Mouse (Mus musculus): Measurements from ENCODE around the gene Casp9. TPM values are rescaled to one million over a fixed set of nuclear protein-coding genes. Genes with fewer than 3 reads are reported as not detected.

Casp9 gene
- polyA plus RNA-seq, 1 experiment, result 19.0 TPM

GRCm38 (mm10) chr4:141810975-141811374 lies 17.6 kb downstream of the Casp9 start:
- WGBS, result 96% methylated on average over 2 of the region's 2 CpGs
- no peak for DNase-seq
- no peak for TF ChIP-seq POLR2A (IDR thresholded peaks at IDR 0.05; ENCODE audit: borderline replicate concordance, extremely low read depth, low read depth, low read length)
- TF ChIP-seq CTCF (IDR thresholded peaks at IDR 0.05; ENCODE audit: insufficient read depth, low read length), result no peak
- H3K4me1 ChIP-seq (ENCODE audit: control insufficient read depth, insufficient read depth, low read length), result no peaks in the 10 kb centered on the region
- H3K4me3 ChIP-seq (replicated peaks; ENCODE audit: extremely low read depth, low read depth, low read length), result no peak overlapping the region

GRCm38 (mm10) chr4:141811375-141811774 lies 18.0 kb downstream of the Casp9 start:
- no peak overlapping the region for H3K4me3 ChIP-seq (replicated peaks; ENCODE audit: extremely low read depth, low read depth, low read length)

GRCm38 (mm10) chr4:141816267-141816666 lies 22.9 kb downstream of the Casp9 start:
- WGBS, result 91% methylated on average over 7 of the region's 7 CpGs
- no peaks in the 10 kb centered on the region for H3K4me1 ChIP-seq (ENCODE audit: control insufficient read depth, insufficient read depth, low read length)
- H3K4me3 ChIP-seq (replicated peaks; ENCODE audit: extremely low read depth, low read depth, low read length), result no peak overlapping the region
- TF ChIP-seq CTCF (IDR thresholded peaks at IDR 0.05; ENCODE audit: insufficient read depth, low read length) (no peak), POLR2A (IDR thresholded peaks at IDR 0.05; ENCODE audit: borderline replicate concordance, extremely low read depth, low read depth, low read length) (no peak)
- no peak for DNase-seq

More at GRCm38 (mm10) chr4:141811375-141811774, 18.0 kb downstream of the Casp9 start:
- H3K4me1 ChIP-seq (ENCODE audit: control insufficient read depth, insufficient read depth, low read length), result no peaks in the 10 kb centered on the region
- no peak for DNase-seq
- 95% methylated on average over 7 of the region's 7 CpGs for WGBS
- TF ChIP-seq CTCF (IDR thresholded peaks at IDR 0.05; ENCODE audit: insufficient read depth, low read length), result no peak
- no peak for TF ChIP-seq POLR2A (IDR thresholded peaks at IDR 0.05; ENCODE audit: borderline replicate concordance, extremely low read depth, low read depth, low read length)

GRCm38 (mm10) chr4:141816776-141817655 lies 23.6 kb downstream of the Casp9 start:
- H3K4me3 ChIP-seq (replicated peaks; ENCODE audit: extremely low read depth, low read depth, low read length), result no peak overlapping the region
- no peak for DNase-seq
- TF ChIP-seq CTCF (IDR thresholded peaks at IDR 0.05; ENCODE audit: insufficient read depth, low read length), result no peak
- no peak for TF ChIP-seq POLR2A (IDR thresholded peaks at IDR 0.05; ENCODE audit: borderline replicate concordance, extremely low read depth, low read depth, low read length)
- WGBS, result 64% methylated on average over 14 of the region's 14 CpGs
- H3K4me1 ChIP-seq (ENCODE audit: control insufficient read depth, insufficient read depth, low read length), result no peaks in the 10 kb centered on the region

- TF ChIP-seq CTCF (IDR thresholded peaks at IDR 0.05; ENCODE audit: insufficient read depth, low read length) (no peak), POLR2A (IDR thresholded peaks at IDR 0.05; ENCODE audit: borderline replicate concordance, extremely low read depth, low read depth, low read length) (no peak)
- DNase-seq, result no peak
- 84% methylated on average over 10 of the region's 10 CpGs for WGBS
- no peak overlapping the region for H3K4me3 ChIP-seq (replicated peaks; ENCODE audit: extremely low read depth, low read depth, low read length)
- H3K4me1 ChIP-seq (ENCODE audit: control insufficient read depth, insufficient read depth, low read length), result no peaks in the 10 kb centered on the region
These were observed 24.3 kb downstream of the Casp9 start for GRCm38 (mm10) chr4:141817706-141818105.

GRCm38 (mm10) chr4:141818861-141819260 lies 25.4 kb downstream of the Casp9 start:
- Histone ChIP-seq H3K4me1 (ENCODE audit: control insufficient read depth, insufficient read depth, low read length) (no peaks in the 10 kb centered on the region), H3K4me3 (replicated peaks; ENCODE audit: extremely low read depth, low read depth, low read length) (no peak overlapping the region)
- no peak for DNase-seq
- TF ChIP-seq POLR2A (IDR thresholded peaks at IDR 0.05; ENCODE audit: borderline replicate concordance, extremely low read depth, low read depth, low read length) (no peak), CTCF (IDR thresholded peaks at IDR 0.05; ENCODE audit: insufficient read depth, low read length) (no peak)
- 83% methylated on average over 13 of the region's 13 CpGs for WGBS

GRCm38 (mm10) chr4:141819316-141819715 lies 25.9 kb downstream of the Casp9 start:
- no peaks in the 10 kb centered on the region for H3K4me1 ChIP-seq (ENCODE audit: control insufficient read depth, insufficient read depth, low read length)
- TF ChIP-seq CTCF (IDR thresholded peaks at IDR 0.05; ENCODE audit: insufficient read depth, low read length) (no peak), POLR2A (IDR thresholded peaks at IDR 0.05; ENCODE audit: borderline replicate concordance, extremely low read depth, low read depth, low read length) (no peak)
- H3K4me3 ChIP-seq (replicated peaks; ENCODE audit: extremely low read depth, low read depth, low read length), result no peak overlapping the region
- 92% methylated on average over 7 of the region's 7 CpGs for WGBS
- no peak for DNase-seq

GRCm38 (mm10) chr4:141821178-141821577 lies 27.8 kb downstream of the Casp9 start:
- no peak for DNase-seq
- 55% methylated on average over 3 of the region's 3 CpGs for WGBS
- Histone ChIP-seq H3K4me3 (replicated peaks; ENCODE audit: extremely low read depth, low read depth, low read length) (no peak overlapping the region), H3K4me1 (ENCODE audit: control insufficient read depth, insufficient read depth, low read length) (no peaks in the 10 kb centered on the region)
- TF ChIP-seq POLR2A (IDR thresholded peaks at IDR 0.05; ENCODE audit: borderline replicate concordance, extremely low read depth, low read depth, low read length) (no peak), CTCF (IDR thresholded peaks at IDR 0.05; ENCODE audit: insufficient read depth, low read length) (no peak)

GRCm38 (mm10) chr4:141822089-141822488 lies 28.7 kb downstream of the Casp9 start:
- peak; percentile 17 for DNase-seq
- TF ChIP-seq POLR2A (IDR thresholded peaks at IDR 0.05; ENCODE audit: borderline replicate concordance, extremely low read depth, low read depth, low read length) (no peak), CTCF (IDR thresholded peaks at IDR 0.05; ENCODE audit: insufficient read depth, low read length) (no peak)
- H3K4me3 ChIP-seq (replicated peaks; ENCODE audit: extremely low read depth, low read depth, low read length), result no peak overlapping the region
- no peaks in the 10 kb centered on the region for H3K4me1 ChIP-seq (ENCODE audit: control insufficient read depth, insufficient read depth, low read length)
- 80% methylated on average over 10 of the region's 10 CpGs for WGBS

- WGBS, result 51% methylated on average over 3 of the region's 3 CpGs
- H3K4me1 ChIP-seq (ENCODE audit: control insufficient read depth, insufficient read depth, low read length), result no peaks in the 10 kb centered on the region
- H3K4me3 ChIP-seq (replicated peaks; ENCODE audit: extremely low read depth, low read depth, low read length), result no peak overlapping the region
- no peak for DNase-seq
- TF ChIP-seq CTCF (IDR thresholded peaks at IDR 0.05; ENCODE audit: insufficient read depth, low read length) (no peak), POLR2A (IDR thresholded peaks at IDR 0.05; ENCODE audit: borderline replicate concordance, extremely low read depth, low read depth, low read length) (no peak)
These were observed 29.6 kb downstream of the Casp9 start for GRCm38 (mm10) chr4:141822979-141823378.

All from lung, adult 2 months (tissue).